Mouse (Mus musculus): ENCODE results near the gene Eif2s1. TPM values are rescaled to one million over a fixed set of nuclear protein-coding genes. Genes with fewer than 3 reads are reported as not detected.
A peak's percentile ranks its signal among the peaks of the same experiment; 100 is the strongest.

The Eif2s1 gene
- polyA plus RNA-seq, 1 experiment: 2.1 TPM

- Histone ChIP-seq H3K4me3 (replicated peaks) (peak overlapping the region; percentile 72), H3K4me1 (ENCODE audit: control insufficient read depth) (peaks cover 82% of the 10 kb centered on the region), H3K9me3 (ENCODE audit: control insufficient read depth, low read length) (peaks cover 9% of the 10 kb centered on the region), H3K36me3 (ENCODE audit: control insufficient read depth) (peaks cover 31% of the 10 kb centered on the region), H3K27me3 (ENCODE audit: control insufficient read depth) (peaks cover 15% of the 10 kb centered on the region)
- peak; percentile 93 for TF ChIP-seq GATA1 (IDR thresholded peaks at IDR 0.05; ENCODE audit: low read length)
- TF ChIP-seq TAL1 (IDR thresholded peaks at IDR 0.05; ENCODE audit: low read length): peak; percentile 57; the same call in 2 of the 3 replicates
Measured at GRCm38 (mm10) chr12:78910684-78911461, 49.3 kb downstream of the Eif2s1 start.

- Histone ChIP-seq H3K27me3 (ENCODE audit: control insufficient read depth) (peaks cover 15% of the 10 kb centered on the region), H3K36me3 (ENCODE audit: control insufficient read depth) (peaks cover 39% of the 10 kb centered on the region), H3K9me3 (ENCODE audit: control insufficient read depth, low read length) (peaks cover 15% of the 10 kb centered on the region), H3K4me1 (ENCODE audit: control insufficient read depth) (peaks cover 86% of the 10 kb centered on the region), H3K4me3 (replicated peaks) (peak overlapping the region; percentile 72)
- TF ChIP-seq GATA1 (IDR thresholded peaks at IDR 0.05; ENCODE audit: low read length) (no peak), TAL1 (IDR thresholded peaks at IDR 0.05; ENCODE audit: low read length) (no peak)
Measured at GRCm38 (mm10) chr12:78911707-78912417, 50.2 kb downstream of the Eif2s1 start.

- Histone ChIP-seq H3K9me3 (ENCODE audit: control insufficient read depth, low read length) (peaks cover 6% of the 10 kb centered on the region), H3K4me3 (replicated peaks) (no peak overlapping the region)
Measured at GRCm38 (mm10) chr12:78914458-78914857, 52.8 kb downstream of the Eif2s1 start.

GRCm38 (mm10) chr12:78915561-78915960 lies 53.9 kb downstream of the Eif2s1 start:
- Histone ChIP-seq H3K9me3 (ENCODE audit: control insufficient read depth, low read length) (peaks cover 6% of the 10 kb centered on the region; the same call in 1 of the 2 replicates), H3K4me3 (replicated peaks) (peak overlapping the region; percentile 18), H3K36me3 (ENCODE audit: control insufficient read depth) (peaks cover 25% of the 10 kb centered on the region), H3K4me1 (ENCODE audit: control insufficient read depth) (peaks cover 66% of the 10 kb centered on the region), H3K27me3 (ENCODE audit: control insufficient read depth) (peaks cover 11% of the 10 kb centered on the region; the same call in 1 of the 2 replicates)
- TF ChIP-seq GATA1 (IDR thresholded peaks at IDR 0.05; ENCODE audit: low read length) (no peak), TAL1 (IDR thresholded peaks at IDR 0.05; ENCODE audit: low read length) (no peak)

More at GRCm38 (mm10) chr12:78914458-78914857, 52.8 kb downstream of the Eif2s1 start:
- TF ChIP-seq GATA1 (IDR thresholded peaks at IDR 0.05; ENCODE audit: low read length) (no peak), TAL1 (IDR thresholded peaks at IDR 0.05; ENCODE audit: low read length) (no peak)
- Histone ChIP-seq H3K27me3 (ENCODE audit: control insufficient read depth) (peaks cover 15% of the 10 kb centered on the region), H3K4me1 (ENCODE audit: control insufficient read depth) (peaks cover 76% of the 10 kb centered on the region), H3K36me3 (ENCODE audit: control insufficient read depth) (peaks cover 28% of the 10 kb centered on the region)

- Histone ChIP-seq H3K4me1 (ENCODE audit: control insufficient read depth) (peaks cover 59% of the 10 kb centered on the region), H3K4me3 (replicated peaks) (no peak overlapping the region), H3K27me3 (ENCODE audit: control insufficient read depth) (peaks cover 6% of the 10 kb centered on the region; the same call in 1 of the 2 replicates)
Measured at GRCm38 (mm10) chr12:78916278-78916677, 54.7 kb downstream of the Eif2s1 start.

GRCm38 (mm10) chr12:78918227-78919078 lies 56.8 kb downstream of the Eif2s1 start:
- Histone ChIP-seq H3K4me3 (replicated peaks) (peak overlapping the region; percentile 15), H3K36me3 (ENCODE audit: control insufficient read depth) (peaks cover 24% of the 10 kb centered on the region), H3K27me3 (ENCODE audit: control insufficient read depth) (0 out of 2 replicates have a peak, but pooled peaks cover 2% of the 10 kb centered on the region), H3K4me1 (ENCODE audit: control insufficient read depth) (peaks cover 45% of the 10 kb centered on the region), H3K9me3 (ENCODE audit: control insufficient read depth, low read length) (peaks cover 6% of the 10 kb centered on the region; the same call in 1 of the 2 replicates)
- TF ChIP-seq TAL1 (IDR thresholded peaks at IDR 0.05; ENCODE audit: low read length) (no peak), GATA1 (IDR thresholded peaks at IDR 0.05; ENCODE audit: low read length) (no peak)

More at GRCm38 (mm10) chr12:78916278-78916677, 54.7 kb downstream of the Eif2s1 start:
- Histone ChIP-seq H3K36me3 (ENCODE audit: control insufficient read depth) (peaks cover 25% of the 10 kb centered on the region), H3K9me3 (ENCODE audit: control insufficient read depth, low read length) (peaks cover 6% of the 10 kb centered on the region; the same call in 1 of the 2 replicates)
- no peak for TF ChIP-seq TAL1 (IDR thresholded peaks at IDR 0.05; ENCODE audit: low read length)
- TF ChIP-seq GATA1 (IDR thresholded peaks at IDR 0.05; ENCODE audit: low read length): no peak

- TF ChIP-seq GATA1 (IDR thresholded peaks at IDR 0.05; ENCODE audit: low read length): no peak
- no peak for TF ChIP-seq TAL1 (IDR thresholded peaks at IDR 0.05; ENCODE audit: low read length)
- 0 out of 2 replicates have a peak, but pooled peaks cover 2% of the 10 kb centered on the region for H3K27me3 ChIP-seq (ENCODE audit: control insufficient read depth)
- peak overlapping the region; percentile 15 for H3K4me3 ChIP-seq (replicated peaks)
- H3K9me3 ChIP-seq (ENCODE audit: control insufficient read depth, low read length): peaks cover 6% of the 10 kb centered on the region; the same call in 1 of the 2 replicates
- peaks cover 20% of the 10 kb centered on the region for H3K36me3 ChIP-seq (ENCODE audit: control insufficient read depth)
- H3K4me1 ChIP-seq (ENCODE audit: control insufficient read depth): peaks cover 41% of the 10 kb centered on the region
Measured at GRCm38 (mm10) chr12:78919079-78919712, 57.6 kb downstream of the Eif2s1 start.

- Histone ChIP-seq H3K9me3 (ENCODE audit: control insufficient read depth, low read length) (peaks cover 3% of the 10 kb centered on the region; the same call in 1 of the 2 replicates), H3K36me3 (ENCODE audit: control insufficient read depth) (peaks cover 7% of the 10 kb centered on the region), H3K27me3 (ENCODE audit: control insufficient read depth) (0 out of 2 replicates have a peak, but pooled peaks cover 2% of the 10 kb centered on the region), H3K4me1 (ENCODE audit: control insufficient read depth) (peaks cover 21% of the 10 kb centered on the region), H3K4me3 (replicated peaks) (no peak overlapping the region)
- TF ChIP-seq GATA1 (IDR thresholded peaks at IDR 0.05; ENCODE audit: low read length) (no peak), TAL1 (IDR thresholded peaks at IDR 0.05; ENCODE audit: low read length) (no peak)
Measured at GRCm38 (mm10) chr12:78921421-78921820, 59.8 kb downstream of the Eif2s1 start.
